Mouse (Mus musculus): ENCODE measurements around the gene Prkacb. TPM values are rescaled to one million over a fixed set of nuclear protein-coding genes. Genes with fewer than 3 reads are reported as not detected.

Gene Prkacb
- total RNA-seq, 1 experiment from 2014 or later = 102 TPM

- ATAC-seq (replicated peaks; ENCODE audit: low read depth, poor library complexity, severe bottlenecking) = peak; percentile 30; the same call in 1 of the 2 replicates
These were observed 77.1 kb downstream of the Prkacb start for GRCm38 (mm10) chr3:146735657-146736056.

GRCm38 (mm10) chr3:146734907-146735629 is 77.7 kb downstream of the Prkacb start:
- peak; percentile 79 for ATAC-seq (replicated peaks; ENCODE audit: low read depth, poor library complexity, severe bottlenecking)

DNA sequence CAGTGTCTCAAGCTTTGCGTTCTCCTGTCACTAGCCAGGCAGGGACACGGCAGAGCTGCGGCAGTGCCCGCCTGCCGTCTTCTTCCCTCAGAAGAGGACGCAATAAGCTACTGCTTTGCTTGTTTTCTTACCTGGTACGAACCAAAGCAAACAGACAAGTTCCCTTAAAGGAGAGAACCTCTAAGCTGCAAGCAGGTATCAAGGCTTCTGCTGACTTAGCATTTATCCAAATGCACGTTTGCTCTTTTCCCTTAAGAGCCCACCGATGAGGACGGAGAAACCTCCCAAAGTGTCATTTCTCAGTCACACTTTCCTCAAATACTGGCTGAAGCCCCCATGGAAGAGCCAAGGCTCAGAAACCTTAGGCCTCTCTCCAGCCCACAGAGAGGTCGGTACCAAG is 81.3 kb downstream of the Prkacb start:
- ATAC-seq (replicated peaks; ENCODE audit: low read depth, poor library complexity, severe bottlenecking) = no peak

- ATAC-seq (replicated peaks; ENCODE audit: low read depth, poor library complexity, severe bottlenecking) = no peak
These were observed 89.8 kb downstream of the Prkacb start for GRCm38 (mm10) chr3:146723037-146723436.

- no peak for ATAC-seq (replicated peaks; ENCODE audit: low read depth, poor library complexity, severe bottlenecking)
These were observed 93.1 kb downstream of the Prkacb start for GRCm38 (mm10) chr3:146719696-146720095.

- ATAC-seq (replicated peaks; ENCODE audit: low read depth, poor library complexity, severe bottlenecking) = no peak
These were observed 94.5 kb downstream of the Prkacb start for GRCm38 (mm10) chr3:146718251-146718650.

DNA sequence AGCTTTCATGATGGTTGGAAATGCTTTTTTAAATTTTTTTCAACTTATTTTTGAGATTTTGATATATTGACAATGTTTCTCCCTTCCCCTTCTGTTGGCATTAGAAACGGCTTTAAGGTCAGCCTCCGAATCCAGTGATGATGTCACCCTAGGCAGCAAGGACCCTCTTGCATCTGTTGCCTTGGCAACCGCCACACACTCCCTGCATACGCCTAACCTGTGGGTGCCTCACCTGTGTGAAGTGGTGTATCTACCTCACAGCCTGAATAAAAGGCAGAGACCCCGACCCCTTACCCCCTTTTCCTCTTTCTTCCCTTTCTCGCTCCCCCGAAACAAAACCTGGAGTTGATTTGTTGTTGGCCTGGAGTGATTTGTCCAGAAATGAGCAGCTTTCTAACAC is 100.5 kb downstream of the Prkacb start:
- ATAC-seq (replicated peaks; ENCODE audit: low read depth, poor library complexity, severe bottlenecking) = no peak

- ATAC-seq (replicated peaks; ENCODE audit: low read depth, poor library complexity, severe bottlenecking) = peak; percentile 88
These were observed 101.2 kb downstream of the Prkacb start for GRCm38 (mm10) chr3:146711559-146711958.

DNA sequence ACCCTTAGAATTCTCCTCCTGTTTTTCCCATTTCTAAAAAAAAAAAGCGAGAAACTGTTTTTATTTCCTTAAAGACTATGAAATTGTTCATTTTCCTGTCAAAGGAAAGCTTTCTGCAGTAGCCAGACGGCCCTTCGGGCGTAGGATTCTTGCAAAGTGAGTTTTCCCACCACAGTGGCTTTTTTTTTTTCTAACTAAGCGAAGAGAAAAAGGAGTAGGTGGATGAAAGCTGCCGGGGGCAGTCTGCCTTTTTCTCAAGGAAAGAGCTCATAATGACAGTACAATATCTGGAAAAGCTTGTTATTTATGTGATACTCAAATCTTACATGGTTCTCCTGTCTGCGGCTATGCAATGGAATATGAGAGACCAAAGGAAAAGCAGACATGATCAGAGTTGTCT is 101.7 kb downstream of the Prkacb start:
- ATAC-seq (replicated peaks; ENCODE audit: low read depth, poor library complexity, severe bottlenecking) = no peak

- ATAC-seq (replicated peaks; ENCODE audit: low read depth, poor library complexity, severe bottlenecking) = no peak
These were observed 103.7 kb downstream of the Prkacb start for GRCm38 (mm10) chr3:146709086-146709485.

DNA sequence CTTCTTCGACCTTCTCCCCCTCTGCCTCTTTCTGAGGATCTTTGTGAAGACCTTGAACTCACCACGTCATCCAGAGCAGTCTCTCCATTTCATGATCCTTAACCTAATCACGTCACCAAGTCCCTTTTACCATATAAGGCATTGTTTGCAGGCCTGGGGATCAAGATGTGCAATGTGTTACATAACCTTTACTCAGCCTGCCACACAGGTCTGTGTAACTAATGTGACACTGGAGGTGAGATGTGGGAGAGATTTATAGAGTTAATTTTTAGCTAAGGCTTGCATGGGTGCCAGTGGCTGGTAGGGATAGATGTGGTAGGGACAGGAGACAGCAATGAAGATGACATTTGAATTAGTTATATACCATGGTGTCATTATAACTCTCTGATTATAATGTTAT is 104.4 kb downstream of the Prkacb start:
- no peak for ATAC-seq (replicated peaks; ENCODE audit: low read depth, poor library complexity, severe bottlenecking)

DNA sequence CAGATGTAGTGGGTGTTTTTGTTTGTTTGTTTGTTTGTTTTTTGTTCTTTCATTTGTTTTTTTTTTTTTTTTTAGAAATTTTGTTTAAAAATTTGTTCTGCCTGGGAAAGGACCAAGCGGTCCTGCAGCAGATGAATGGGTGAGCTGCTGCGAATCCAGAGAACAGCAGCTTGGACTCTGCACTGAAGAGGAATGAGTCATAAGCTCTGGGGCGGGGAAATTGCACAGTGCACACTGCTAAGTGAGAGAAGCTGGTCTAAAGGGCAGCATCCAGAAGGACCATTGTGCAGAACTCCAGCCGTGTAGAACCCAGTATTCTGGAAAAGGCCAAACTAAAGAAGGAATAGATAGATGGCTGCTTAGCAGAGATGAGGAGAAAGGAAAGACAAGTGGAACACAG is 108.7 kb downstream of the Prkacb start:
- ATAC-seq (replicated peaks; ENCODE audit: low read depth, poor library complexity, severe bottlenecking) = no peak

- peak; percentile 63; the same call in 1 of the 2 replicates for ATAC-seq (replicated peaks; ENCODE audit: low read depth, poor library complexity, severe bottlenecking)
These were observed 112.7 kb downstream of the Prkacb start for GRCm38 (mm10) chr3:146700051-146700450.

DNA sequence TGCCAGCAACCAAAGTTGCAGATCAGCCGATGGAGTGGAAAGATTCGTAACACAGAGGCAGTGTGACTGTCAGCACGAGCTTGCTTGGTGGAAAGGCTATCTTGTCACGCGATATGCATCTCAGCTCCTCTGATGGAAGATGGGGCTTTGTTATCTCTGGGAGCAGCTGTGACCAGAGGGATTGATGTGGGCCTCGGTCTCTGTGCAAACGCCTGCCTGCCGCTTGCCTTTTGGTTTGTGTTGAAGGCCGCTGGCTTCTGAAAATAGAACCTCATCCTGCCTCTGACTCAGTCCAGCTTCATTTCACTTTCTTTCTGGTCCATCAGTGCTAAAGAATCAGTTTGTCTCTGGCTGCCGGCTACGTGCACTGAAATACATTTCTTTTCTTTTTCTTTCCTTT is 113.8 kb downstream of the Prkacb start:
- ATAC-seq (replicated peaks; ENCODE audit: low read depth, poor library complexity, severe bottlenecking) = peak; percentile 59

- no peak for ATAC-seq (replicated peaks; ENCODE audit: low read depth, poor library complexity, severe bottlenecking)
These were observed 120.2 kb downstream of the Prkacb start for GRCm38 (mm10) chr3:146692547-146692946.

DNA sequence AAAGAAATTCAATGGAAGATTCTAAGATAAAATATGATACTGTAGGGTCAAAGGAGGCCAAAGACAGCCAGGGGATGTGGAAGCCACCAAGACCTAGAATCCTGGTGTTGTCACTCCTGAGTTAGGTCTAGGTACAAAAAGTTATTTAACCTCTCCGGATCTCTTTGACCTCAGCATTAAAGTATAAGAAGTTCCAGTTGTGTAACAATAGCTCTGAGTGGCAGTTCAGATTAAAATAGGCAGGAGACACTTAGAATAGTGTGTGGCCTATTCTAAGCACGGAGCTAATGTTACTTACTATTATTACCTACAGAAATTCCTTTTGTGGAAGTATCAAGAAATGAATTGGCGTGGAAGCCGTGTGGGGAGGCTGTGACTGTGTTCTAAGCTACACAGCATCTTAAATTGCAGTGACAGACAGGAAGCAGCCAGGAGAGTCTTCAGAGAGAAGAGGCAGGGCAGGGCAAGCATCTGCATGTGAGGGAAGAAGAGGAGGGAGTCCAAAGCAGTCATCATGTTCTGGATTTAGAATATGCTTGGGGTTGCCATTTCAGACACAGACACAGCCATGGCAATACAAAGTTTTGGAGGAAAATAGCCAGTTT is 125.6 kb downstream of the Prkacb start:
- ATAC-seq (replicated peaks; ENCODE audit: low read depth, poor library complexity, severe bottlenecking) = no peak

DNA sequence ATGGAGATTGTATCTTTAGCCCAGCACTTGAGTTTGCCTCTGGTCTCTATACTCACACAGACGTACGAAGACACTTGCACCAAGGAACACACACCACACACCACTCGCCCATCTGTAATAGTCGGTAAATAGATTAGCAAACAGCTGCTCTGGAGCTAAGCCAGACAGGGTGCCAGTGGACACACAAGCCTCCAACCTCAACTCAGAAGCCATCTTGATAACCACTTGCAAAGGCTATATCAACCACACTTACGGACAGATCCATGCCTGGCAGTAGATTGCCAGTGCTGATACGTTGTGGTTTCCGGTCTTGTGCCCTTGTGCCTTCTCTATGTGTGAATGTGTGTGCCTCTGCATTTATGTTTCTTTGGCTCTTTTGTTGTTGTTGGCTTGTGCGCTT is 126.4 kb downstream of the Prkacb start:
- peak; percentile 67 for ATAC-seq (replicated peaks; ENCODE audit: low read depth, poor library complexity, severe bottlenecking)

DNA sequence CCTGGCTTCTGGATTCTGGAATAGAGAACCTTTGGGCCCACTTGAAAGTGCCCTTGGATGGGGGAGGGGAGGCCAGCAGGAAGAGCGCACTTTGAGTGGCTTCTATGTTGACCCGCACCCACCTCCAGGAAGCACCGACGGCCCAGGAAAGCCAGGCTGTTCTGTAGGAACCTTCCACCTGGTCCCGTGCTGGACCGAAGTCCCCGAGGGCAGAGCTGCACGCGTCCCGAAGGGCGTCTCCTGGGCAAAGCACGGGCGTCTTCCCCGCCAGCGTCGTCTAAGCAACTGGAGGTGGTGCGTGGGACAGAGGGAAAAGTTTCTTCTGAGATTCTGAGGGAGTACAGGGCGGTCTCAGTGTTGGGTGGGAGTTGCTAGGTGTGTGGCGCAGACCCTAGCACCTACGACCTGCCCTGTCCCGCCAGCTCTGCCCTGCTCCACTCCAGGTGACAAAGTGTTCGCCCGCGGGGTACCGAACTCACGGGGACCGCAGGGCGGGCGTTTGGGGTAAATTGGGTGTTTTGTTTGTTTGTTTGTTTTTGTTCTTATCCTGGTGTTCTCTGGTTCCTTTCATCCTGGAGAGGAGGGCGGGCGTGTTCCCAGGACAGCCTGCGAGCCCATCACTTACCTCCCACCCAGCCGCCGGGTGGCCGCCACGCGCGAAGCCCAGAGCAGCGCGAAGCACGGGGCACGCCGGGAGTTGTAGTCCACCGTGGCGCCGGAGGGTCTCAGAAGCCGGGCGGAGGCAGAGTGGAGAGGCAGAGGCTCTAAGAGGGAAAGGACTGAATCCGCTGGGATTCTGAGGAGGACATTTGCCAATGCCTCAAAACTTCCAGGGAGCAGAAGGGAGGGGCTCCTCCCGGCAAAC is 127.7 kb downstream of the Prkacb start, which contains the start of gene Samd13:
Gene Samd13 (minus strand): TSS at position 782 of the 865 bp plus-strand sequence.
- ATAC-seq (replicated peaks; ENCODE audit: low read depth, poor library complexity, severe bottlenecking) = peak; percentile 34; the same call in 1 of the 2 replicates

GRCm38 (mm10) chr3:146683095-146683494 is 129.7 kb downstream of the Prkacb start:
- ATAC-seq (replicated peaks; ENCODE audit: low read depth, poor library complexity, severe bottlenecking) = no peak

DNA sequence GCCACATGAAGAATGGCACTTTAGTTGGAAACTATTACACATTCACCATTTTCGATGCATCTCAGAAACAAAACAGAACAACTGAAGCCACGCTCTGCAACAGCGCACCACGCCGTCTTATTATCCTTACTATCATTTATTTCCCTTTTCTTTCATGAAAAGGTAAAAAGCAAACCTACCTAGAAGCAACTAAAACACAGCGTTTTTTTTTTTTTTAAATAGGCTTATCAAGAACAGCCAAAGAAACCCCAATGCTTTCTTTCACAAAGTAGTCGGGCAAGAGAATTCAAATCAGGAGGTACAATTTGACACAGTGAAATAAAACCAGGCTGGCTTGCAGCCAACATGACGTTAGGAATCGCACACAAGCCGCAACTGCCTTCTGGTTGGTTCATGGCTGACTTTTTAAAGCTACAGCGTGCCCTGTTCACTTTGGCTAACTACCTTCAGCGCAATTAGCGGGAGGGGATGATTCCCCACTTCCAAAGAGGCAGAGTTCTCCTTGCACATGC is 130.6 kb downstream of the Prkacb start:
- ATAC-seq (replicated peaks; ENCODE audit: low read depth, poor library complexity, severe bottlenecking) = peak; percentile 48
